ENCODE assay signal across 11 mouse cellular contexts in the genomic region with DNA sequence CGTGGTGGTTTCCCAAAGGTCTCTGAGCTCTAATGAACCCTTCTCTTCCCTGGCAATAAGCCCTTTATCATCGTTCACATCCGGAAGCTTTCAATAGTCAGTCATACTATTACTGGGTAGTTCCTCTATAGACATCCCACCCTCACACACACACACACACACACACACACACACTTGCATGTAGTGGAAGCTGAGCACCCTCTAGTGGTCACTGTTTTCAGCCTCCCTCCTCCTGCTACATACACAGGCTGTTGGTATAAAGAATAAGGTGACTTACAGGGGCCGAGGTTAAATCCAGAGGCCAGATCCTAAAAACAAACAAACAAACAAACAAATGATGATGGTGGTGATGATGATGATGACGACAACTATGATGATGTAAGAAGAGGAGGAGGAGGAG.
DNase-seq lines count a peak whose midpoint lies in the region; ATAC-seq and TF ChIP-seq lines count a peak whose summit lies in the region.
"Had no signal": no experiment of that assay in that cellular context is flagged by ENCODE, and none has a peak within 500 bp of the region (broad histone marks: within the 10 kb centered on the region; RNA-seq: fewer than 3 reads in every experiment).

No protein-coding gene starts in this region.

- no peak overlapping the region for H3K9ac ChIP-seq in MEL (ENCODE audit: control insufficient read depth, low read depth, low read length, poor library complexity, severe bottlenecking)
- H3K9ac ChIP-seq in hindbrain, embryonic 14.5 days, result no peak overlapping the region
- no peak overlapping the region for H3K9ac ChIP-seq in limb, embryonic 11.5 days (ENCODE audit: low read length)
- H3K9ac ChIP-seq: embryonic facial prominence, embryonic 12.5 days; liver, embryonic 15.5 days; stomach, embryonic 15.5 days had no signal

- no peak for TF ChIP-seq EP300 in MEL (IDR thresholded peaks at IDR 0.05; ENCODE audit: low read depth in 1 of 2, low read length in 2 of 2)

- no peaks in the 10 kb centered on the region for H3K27me3 ChIP-seq in MEL (ENCODE audit: control insufficient read depth in 1 of 2, insufficient read depth in 2 of 2, low read length in 2 of 2)
- H3K27me3 ChIP-seq in hindbrain, embryonic 14.5 days (ENCODE audit: control insufficient read depth, insufficient read depth, low read length), result no peaks in the 10 kb centered on the region
- H3K27me3 ChIP-seq in limb, embryonic 11.5 days (ENCODE audit: control insufficient read depth, insufficient read depth, low read length), result no peaks in the 10 kb centered on the region
- H3K27me3 ChIP-seq: liver, embryonic 15.5 days; stomach, embryonic 15.5 days had no signal

- H3K4me3 ChIP-seq in MEL (ENCODE audit: control insufficient read depth in 1 of 2, insufficient read depth in 1 of 2, low read depth in 2 of 2, low read length in 2 of 2), result no peak overlapping the region
- H3K4me3 ChIP-seq in hindbrain, embryonic 14.5 days (replicated peaks; ENCODE audit: low read length), result no peak overlapping the region
- no peak overlapping the region for H3K4me3 ChIP-seq in limb, embryonic 11.5 days (ENCODE audit: low read depth, low read length)
- H3K4me3 ChIP-seq: embryonic facial prominence, embryonic 12.5 days; liver, embryonic 15.5 days; stomach, embryonic 15.5 days had no signal

- TF ChIP-seq POLR2A in MEL (IDR thresholded peaks at IDR 0.05; ENCODE audit: control insufficient read depth in 1 of 2, insufficient read depth in 1 of 2, low read depth in 1 of 2, low read length in 2 of 2, poor library complexity in 1 of 2), result no peak

- peak; percentile 0; the same call in 1 of the 2 replicates for TF ChIP-seq RAD21 in MEL (IDR thresholded peaks at IDR 0.05; ENCODE audit: low read depth, low read length)

- peak; percentile 56 for DNase-seq in layer of hippocampus, adult 11-12 months (ENCODE audit: low spot score)
- DNase-seq in layer of hippocampus, postnatal 36 days, result no peak
- no peak for DNase-seq in MEL (ENCODE audit: low read depth, low spot score)
- peak; percentile 72 for DNase-seq in hindbrain, embryonic 14.5 days (ENCODE audit: low spot score)
- peak; percentile 67 for DNase-seq in limb, embryonic 11.5 days (ENCODE audit: low spot score)
- DNase-seq in right cerebral cortex, postnatal 14 days, result peak; percentile 63
- no peak for DNase-seq in gastrocnemius, adult 18-20 months (ENCODE audit: low spot score)

- no peaks in the 10 kb centered on the region for H3K36me3 ChIP-seq in MEL (ENCODE audit: control insufficient read depth in 1 of 2, insufficient read depth in 2 of 2, low read length in 2 of 2)
- no peaks in the 10 kb centered on the region for H3K36me3 ChIP-seq in hindbrain, embryonic 14.5 days (replicated peaks; ENCODE audit: control insufficient read depth, insufficient read depth)
- no peaks in the 10 kb centered on the region for H3K36me3 ChIP-seq in limb, embryonic 11.5 days (ENCODE audit: control insufficient read depth, insufficient read depth, low read length)
- H3K36me3 ChIP-seq: embryonic facial prominence, embryonic 12.5 days; liver, embryonic 15.5 days; stomach, embryonic 15.5 days had no signal

- peak; percentile 62; the same call in 1 of the 2 replicates for ATAC-seq in common myeloid progenitor, adult 5-6 weeks (replicated peaks; ENCODE audit: low read depth, poor library complexity, severe bottlenecking)
- ATAC-seq in hindbrain, embryonic 14.5 days (ENCODE audit: low FRiP score), result peak; percentile 66; the same call in 1 of the 2 replicates
- no peak for ATAC-seq in limb, embryonic 11.5 days (ENCODE audit: insufficient number of reproducible peaks, low FRiP score, low TSS enrichment, low read depth)

- no peaks in the 10 kb centered on the region for H3K79me2 ChIP-seq in MEL (ENCODE audit: control insufficient read depth, insufficient read depth, low read length, poor library complexity)

- H3K4me2 ChIP-seq in hindbrain, embryonic 14.5 days (replicated peaks), result no peak overlapping the region
- no peak overlapping the region for H3K4me2 ChIP-seq in limb, embryonic 11.5 days (ENCODE audit: low read depth, severe bottlenecking)
- H3K4me2 ChIP-seq: embryonic facial prominence, embryonic 12.5 days; liver, embryonic 15.5 days; stomach, embryonic 15.5 days had no signal

- H3K9me3 ChIP-seq in MEL (replicated peaks; ENCODE audit: insufficient read depth, low read length), result no peaks in the 10 kb centered on the region
- H3K9me3 ChIP-seq in hindbrain, embryonic 14.5 days (ENCODE audit: control insufficient read depth, low read length), result no peaks in the 10 kb centered on the region
- H3K9me3 ChIP-seq in limb, embryonic 11.5 days (ENCODE audit: control insufficient read depth, low read length), result no peaks in the 10 kb centered on the region
- H3K9me3 ChIP-seq: embryonic facial prominence, embryonic 12.5 days; liver, embryonic 15.5 days; stomach, embryonic 15.5 days had no signal

- 0 out of 6 replicates have a peak, but pooled peaks of 1 of the 3 experiments have one; percentile 10 for TF ChIP-seq CTCF in MEL (IDR thresholded peaks at IDR 0.05 in 2 of 3, conservative IDR thresholded peaks at IDR 0.05 in 1 of 3; ENCODE audit: control insufficient read depth in 1 of 3, insufficient read depth in 1 of 3, low read depth in 2 of 3, low read length in 3 of 3, poor library complexity in 1 of 3, severe bottlenecking in 1 of 3)

- WGBS in hindbrain, embryonic 14.5 days, result 64% methylated on average over 5 of the region's 5 CpGs
- 62% methylated on average over 5 of the region's 5 CpGs for WGBS in limb, embryonic 11.5 days

- no peak overlapping the region for H3K27ac ChIP-seq in MEL (ENCODE audit: control insufficient read depth, low read depth, low read length)
- H3K27ac ChIP-seq in hindbrain, embryonic 14.5 days, result no peak overlapping the region
- H3K27ac ChIP-seq in limb, embryonic 11.5 days (replicated peaks; ENCODE audit: low read depth, low read length), result no peak overlapping the region
- H3K27ac ChIP-seq: embryonic facial prominence, embryonic 12.5 days; liver, embryonic 15.5 days; stomach, embryonic 15.5 days had no signal

- H3K4me1 ChIP-seq in MEL (ENCODE audit: control insufficient read depth in 1 of 2, insufficient read depth in 2 of 2, low read length in 2 of 2), result no peaks in the 10 kb centered on the region
- H3K4me1 ChIP-seq in hindbrain, embryonic 14.5 days (replicated peaks; ENCODE audit: control insufficient read depth, insufficient read depth, low read length), result no peaks in the 10 kb centered on the region
- no peaks in the 10 kb centered on the region for H3K4me1 ChIP-seq in limb, embryonic 11.5 days (ENCODE audit: control insufficient read depth, insufficient read depth, low read length)
- H3K4me1 ChIP-seq: embryonic facial prominence, embryonic 12.5 days; liver, embryonic 15.5 days; stomach, embryonic 15.5 days had no signal

TF ChIP-seq in MEL, 35 proteins besides CTCF, POLR2A, EP300 and RAD21:
- no peak for TF ChIP-seq ZKSCAN1 (IDR thresholded peaks at IDR 0.05; ENCODE audit: low read depth, low read length)
- no peak for TF ChIP-seq MAX (IDR thresholded peaks at IDR 0.05; ENCODE audit: low read length)
- TF ChIP-seq MEF2A (IDR thresholded peaks at IDR 0.05; ENCODE audit: extremely low read depth, insufficient replicate concordance, low read depth, low read length, poor library complexity, severe bottlenecking), result no peak
- no peak for TF ChIP-seq POLR2AphosphoS5 (IDR thresholded peaks at IDR 0.05; ENCODE audit: borderline replicate concordance, low read depth, low read length)
- TF ChIP-seq GABPA (IDR thresholded peaks at IDR 0.05; ENCODE audit: low read depth, low read length), result no peak
- TF ChIP-seq MYC (IDR thresholded peaks at IDR 0.05; ENCODE audit: low read depth, low read length), result no peak
- TF ChIP-seq CHD1 (IDR thresholded peaks at IDR 0.05; ENCODE audit: low read depth, low read length), result no peak
- TF ChIP-seq ZMIZ1 (IDR thresholded peaks at IDR 0.05; ENCODE audit: low read depth, low read length), result no peak
- TF ChIP-seq USF2 (IDR thresholded peaks at IDR 0.05; ENCODE audit: borderline replicate concordance in 1 of 2, insufficient read depth in 1 of 2, low read depth in 1 of 2, low read length in 2 of 2), result no peak

Comparison
In these comparisons a context has a peak if more than half of its experiments do, and no peak if none do; other contexts are left out.
1. DNase-seq: peak in layer of hippocampus, adult 11-12 months (single experiment), hindbrain, embryonic 14.5 days (single experiment), limb, embryonic 11.5 days (single experiment) and right cerebral cortex, postnatal 14 days (single experiment); none in layer of hippocampus, postnatal 36 days (0 of 2), MEL (single experiment) and gastrocnemius, adult 18-20 months (single experiment).